Mouse (Mus musculus): ENCODE measurements at regions not wholly inside any gene's neighbourhood (a gene's known extent, or its start where the extent isn't known, plus 50 kb on each side); places are given as distances from the start of the nearest gene placed in this dataset.
A peak's percentile ranks its signal among the peaks of the same experiment; 100 is the strongest.

- no peak for DNase-seq (ENCODE audit: low read depth, low spot score)
Observed at GRCm38 (mm10) chr3:41413771-41414170, 141.8 kb upstream of the Jade1 start.

GRCm38 (mm10) chr3:41412698-41413097 is 142.8 kb upstream of the Jade1 start:
- no peak for DNase-seq (ENCODE audit: low read depth, low spot score)

- peak; percentile 17 for DNase-seq (ENCODE audit: low read depth, low spot score)
Observed at GRCm38 (mm10) chr3:41408821-41409737, 146.5 kb upstream of the Jade1 start.

GRCm38 (mm10) chr3:41408423-41408820 is 147.1 kb upstream of the Jade1 start:
- DNase-seq (ENCODE audit: low read depth, low spot score) = peak; percentile 87

GRCm38 (mm10) chr3:41407988-41408387 is 147.5 kb upstream of the Jade1 start:
- DNase-seq (ENCODE audit: low read depth, low spot score) = no peak

- DNase-seq (ENCODE audit: low read depth, low spot score) = no peak
Observed at GRCm38 (mm10) chr3:41407520-41407919, 148.0 kb upstream of the Jade1 start.

- DNase-seq (ENCODE audit: low read depth, low spot score) = no peak
Observed at GRCm38 (mm10) chr3:41401881-41402280, 153.7 kb upstream of the Jade1 start.

- no peak for DNase-seq (ENCODE audit: low read depth, low spot score)
Observed at GRCm38 (mm10) chr3:41389868-41390267, 165.7 kb upstream of the Jade1 start.

- DNase-seq (ENCODE audit: low read depth, low spot score) = no peak
Observed at GRCm38 (mm10) chr3:41387469-41388212, 167.9 kb upstream of the Jade1 start.

- DNase-seq (ENCODE audit: low read depth, low spot score) = no peak
Observed at GRCm38 (mm10) chr3:41386299-41386698, 169.2 kb upstream of the Jade1 start.

GRCm38 (mm10) chr3:41384410-41384809 is 171.1 kb upstream of the Jade1 start:
- no peak for DNase-seq (ENCODE audit: low read depth, low spot score)

GRCm38 (mm10) chr3:41378576-41378975 is 177.0 kb upstream of the Jade1 start:
- DNase-seq (ENCODE audit: low read depth, low spot score) = no peak

GRCm38 (mm10) chr3:41377826-41378406 is 177.6 kb upstream of the Jade1 start:
- peak; percentile 38 for DNase-seq (ENCODE audit: low read depth, low spot score)

- DNase-seq (ENCODE audit: low read depth, low spot score) = peak; percentile 27
Observed at GRCm38 (mm10) chr3:41376848-41377582, 178.5 kb upstream of the Jade1 start.

GRCm38 (mm10) chr3:41375230-41375930 is 180.2 kb upstream of the Jade1 start:
- DNase-seq (ENCODE audit: low read depth, low spot score) = no peak

GRCm38 (mm10) chr3:41373198-41373597 is 182.3 kb upstream of the Jade1 start:
- no peak for DNase-seq (ENCODE audit: low read depth, low spot score)

- DNase-seq (ENCODE audit: low read depth, low spot score) = no peak
Observed at GRCm38 (mm10) chr3:41368351-41369101, 187.0 kb upstream of the Jade1 start.

- DNase-seq (ENCODE audit: low read depth, low spot score) = no peak
Observed at GRCm38 (mm10) chr3:41366764-41367163, 188.8 kb upstream of the Jade1 start.

GRCm38 (mm10) chr3:41366264-41366663 is 189.3 kb upstream of the Jade1 start:
- no peak for DNase-seq (ENCODE audit: low read depth, low spot score)

- DNase-seq (ENCODE audit: low read depth, low spot score) = no peak
Observed at GRCm38 (mm10) chr3:41365145-41365830, 190.2 kb upstream of the Jade1 start.
